Mouse (Mus musculus) C3H10T1/2 (cell line): ENCODE measurements around the gene Lrit2. TPM values are rescaled to one million over a fixed set of nuclear protein-coding genes. Genes with fewer than 3 reads are reported as not detected.

Experiments used
- polyA plus RNA-seq, 2 experiments: library from polyadenylated mRNA; unstranded; fragments of >200 nt; fragmentation: generic; extraction: Trizol; gene quantifications; one replicate each; pipeline ENCODE4 v1.2.1; 2012; ENCODE audit warnings: missing spikeins in 2 of 2

The Lrit2 gene
- polyA plus RNA-seq = not detected

GRCm38 (mm10) chr14:37067629-37068028, at the start of gene Lrit2:
Gene Lrit2, plus strand, starts transcription at chr14:37067929.

DNA sequence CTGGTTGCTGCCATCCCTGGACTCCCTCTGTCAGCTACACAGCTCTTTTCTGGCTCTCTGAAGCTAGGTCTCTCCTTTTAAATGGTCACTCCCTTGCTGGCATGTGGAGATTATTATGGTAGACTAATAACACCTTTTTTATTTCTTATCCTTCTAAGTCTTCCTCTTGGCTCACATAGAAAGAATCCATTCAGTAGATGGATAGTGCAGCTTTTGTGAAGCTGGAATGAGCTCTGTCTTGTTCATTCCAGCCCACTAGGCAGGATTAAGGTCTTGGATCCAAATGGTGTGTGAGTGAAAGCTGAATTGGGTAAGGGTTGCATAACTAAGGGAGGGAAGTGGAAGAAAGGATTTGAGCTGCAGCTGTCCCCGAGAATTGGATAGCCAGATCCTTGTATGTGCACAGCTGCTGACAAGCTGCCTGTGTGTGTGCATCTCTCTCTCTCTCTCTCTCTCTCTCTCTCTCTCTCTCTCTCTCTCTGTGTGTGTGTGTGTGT, 18.8 kb upstream of the Lrit2 start, which contains the start of gene Rgr:
TSS of gene Rgr (minus strand) at position 51 of the 497 bp plus-strand sequence.

GRCm38 (mm10) chr14:37097956-37098530, 30.3 kb downstream of the Lrit2 start, which contains the start of gene Cdhr1:
Gene Cdhr1, minus strand, starts transcription at chr14:37098347.

DNA sequence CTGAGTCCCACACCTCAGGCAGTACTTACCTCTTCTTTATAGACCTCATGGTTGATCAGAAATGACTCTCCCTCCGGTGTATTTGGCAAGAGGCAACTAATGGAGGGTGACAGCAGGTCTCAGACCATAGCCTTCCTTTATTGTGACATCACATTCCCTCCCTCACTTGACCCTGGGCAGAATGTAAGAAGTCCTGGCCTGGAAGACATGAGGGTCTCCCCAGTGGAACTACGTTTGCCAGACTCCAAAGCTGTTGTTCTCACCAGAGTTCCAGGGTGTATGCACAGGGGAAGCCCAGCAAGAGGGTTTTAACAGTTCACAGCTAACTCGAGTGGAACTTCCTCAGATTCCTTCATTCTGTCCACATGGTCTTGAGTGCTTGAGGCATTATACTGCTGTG, 46.2 kb downstream of the Lrit2 start, which contains the start of gene 2610528A11Rik:
TSS of gene 2610528A11Rik (minus strand) at position 101 of the 400 bp plus-strand sequence.

Other genes starting within 250 kb of the Lrit2 start
- gene Ccser2, start 99.2 kb upstream of the Lrit2 start, polyA plus RNA-seq = 1 to 10 TPM; 1.2 to 5.9 TPM
- not detected for gene Rgr, start 19.0 kb upstream of the Lrit2 start, polyA plus RNA-seq
- not detected for gene Lrit1, start 13.1 kb upstream of the Lrit2 start, polyA plus RNA-seq
- under 1 TPM; 0.01 to 0.37 TPM for gene Cdhr1, start 30.4 kb downstream of the Lrit2 start, polyA plus RNA-seq
- gene 2610528A11Rik, start 46.1 kb downstream of the Lrit2 start, polyA plus RNA-seq = under 1 TPM; 0.12 to 0.66 TPM
- 10 to 100 TPM; 15.2 to 69.5 TPM for gene Ghitm, start 67.3 kb downstream of the Lrit2 start, polyA plus RNA-seq